Mouse (Mus musculus) frontal cortex, adult 2 months (tissue): ENCODE results near the gene Ccl11. TPM values are rescaled to one million over a fixed set of nuclear protein-coding genes. Genes with fewer than 3 reads are reported as not detected.

ENCODE experiments used
- polyA plus RNA-seq: library from polyadenylated mRNA; depleted of rRNA; stranded (reverse); fragments of >200 nt; gene quantifications from 2 replicates; pipeline ENCODE4 v1.2.3, GENCODE M21; 2012; rRNA removed

Ccl11 gene
- polyA plus RNA-seq, 1 experiment = 0.08 TPM

Other genes with a start within 250 kb of the Ccl11 start
- 0.17 and 0.24 TPM in 2 replicates for gene 5530401A14Rik, start 197.2 kb upstream of the Ccl11 start, polyA plus RNA-seq
- gene Asic2, start 89.4 kb upstream of the Ccl11 start, polyA plus RNA-seq = 54.8 and 57.8 TPM in 2 replicates
- 0.30 and 0.36 TPM in 2 replicates for gene Ccl2, start 22.3 kb upstream of the Ccl11 start, polyA plus RNA-seq
- gene Gm17268, start 19.3 kb upstream of the Ccl11 start, polyA plus RNA-seq = not detected in 2 replicates
- 0.19 and 0.44 TPM in 2 replicates for gene Ccl7, start 12.1 kb upstream of the Ccl11 start, polyA plus RNA-seq
- gene Ccl12, start 44.0 kb downstream of the Ccl11 start, polyA plus RNA-seq = 1.9 and 2.7 TPM in 2 replicates
- 0.24 and 0.36 TPM in 2 replicates for gene Ccl8, start 57.4 kb downstream of the Ccl11 start, polyA plus RNA-seq
- not detected in 2 replicates for gene Ccl1, start 247.9 kb downstream of the Ccl11 start, polyA plus RNA-seq